Mouse (Mus musculus): ENCODE data around the gene Tmub1.
A peak's percentile ranks its signal among the peaks of the same experiment; 100 is the strongest.

Tmub1 gene

GRCm38 (mm10) chr5:24447624-24448298 lies at the start of gene Tmub1:
TSS of gene Tmub1 (minus strand) at chr5:24447854.
- H3K36me3 ChIP-seq (ENCODE audit: insufficient read depth, low read length): peaks cover 13% of the 10 kb centered on the region
- H3K4me3 ChIP-seq (replicated peaks; ENCODE audit: low read length): peak within 1 kb of the TSS; percentile 81
- H3K27me3 ChIP-seq (ENCODE audit: insufficient read depth, low read length): peaks cover 27% of the 10 kb centered on the region
- no peaks in the 10 kb centered on the region for H3K9me3 ChIP-seq (ENCODE audit: low read length)
- TF ChIP-seq POU5F1 (IDR thresholded peaks at IDR 0.05; ENCODE audit: borderline replicate concordance, low read length) (no peak), CTCF (conservative IDR thresholded peaks at IDR 0.05; ENCODE audit: low read length) (no peak), NANOG (IDR thresholded peaks at IDR 0.05; ENCODE audit: borderline replicate concordance, low read length) (no peak)
- H3K4me1 ChIP-seq (replicated peaks; ENCODE audit: low read depth, low read length): peaks cover 55% of the 10 kb centered on the region

- Histone ChIP-seq H3K27me3 (ENCODE audit: insufficient read depth, low read length) (no peaks in the 10 kb centered on the region), H3K9me3 (ENCODE audit: low read length) (no peaks in the 10 kb centered on the region), H3K36me3 (ENCODE audit: insufficient read depth, low read length) (peaks cover 86% of the 10 kb centered on the region), H3K4me1 (replicated peaks; ENCODE audit: low read depth, low read length) (peaks cover 55% of the 10 kb centered on the region), H3K4me3 (replicated peaks; ENCODE audit: low read length) (no peak overlapping the region)
- TF ChIP-seq POU5F1 (IDR thresholded peaks at IDR 0.05; ENCODE audit: borderline replicate concordance, low read length): no peak
- no peak for TF ChIP-seq NANOG (IDR thresholded peaks at IDR 0.05; ENCODE audit: borderline replicate concordance, low read length)
- no peak for TF ChIP-seq CTCF (conservative IDR thresholded peaks at IDR 0.05; ENCODE audit: low read length)
Measured at GRCm38 (mm10) chr5:24496756-24497155, 49.1 kb upstream of the Tmub1 start.

GRCm38 (mm10) chr5:24495019-24495418 lies 47.4 kb upstream of the Tmub1 start:
- Histone ChIP-seq H3K36me3 (ENCODE audit: insufficient read depth, low read length) (peaks cover 86% of the 10 kb centered on the region), H3K4me1 (replicated peaks; ENCODE audit: low read depth, low read length) (peaks cover 59% of the 10 kb centered on the region), H3K27me3 (ENCODE audit: insufficient read depth, low read length) (no peaks in the 10 kb centered on the region), H3K4me3 (replicated peaks; ENCODE audit: low read length) (0 out of 2 replicates have a peak overlapping the region, but pooled peaks have one; percentile 20), H3K9me3 (ENCODE audit: low read length) (no peaks in the 10 kb centered on the region)
- TF ChIP-seq NANOG (IDR thresholded peaks at IDR 0.05; ENCODE audit: borderline replicate concordance, low read length): no peak
- no peak for TF ChIP-seq POU5F1 (IDR thresholded peaks at IDR 0.05; ENCODE audit: borderline replicate concordance, low read length)
- no peak for TF ChIP-seq CTCF (conservative IDR thresholded peaks at IDR 0.05; ENCODE audit: low read length)

DNA sequence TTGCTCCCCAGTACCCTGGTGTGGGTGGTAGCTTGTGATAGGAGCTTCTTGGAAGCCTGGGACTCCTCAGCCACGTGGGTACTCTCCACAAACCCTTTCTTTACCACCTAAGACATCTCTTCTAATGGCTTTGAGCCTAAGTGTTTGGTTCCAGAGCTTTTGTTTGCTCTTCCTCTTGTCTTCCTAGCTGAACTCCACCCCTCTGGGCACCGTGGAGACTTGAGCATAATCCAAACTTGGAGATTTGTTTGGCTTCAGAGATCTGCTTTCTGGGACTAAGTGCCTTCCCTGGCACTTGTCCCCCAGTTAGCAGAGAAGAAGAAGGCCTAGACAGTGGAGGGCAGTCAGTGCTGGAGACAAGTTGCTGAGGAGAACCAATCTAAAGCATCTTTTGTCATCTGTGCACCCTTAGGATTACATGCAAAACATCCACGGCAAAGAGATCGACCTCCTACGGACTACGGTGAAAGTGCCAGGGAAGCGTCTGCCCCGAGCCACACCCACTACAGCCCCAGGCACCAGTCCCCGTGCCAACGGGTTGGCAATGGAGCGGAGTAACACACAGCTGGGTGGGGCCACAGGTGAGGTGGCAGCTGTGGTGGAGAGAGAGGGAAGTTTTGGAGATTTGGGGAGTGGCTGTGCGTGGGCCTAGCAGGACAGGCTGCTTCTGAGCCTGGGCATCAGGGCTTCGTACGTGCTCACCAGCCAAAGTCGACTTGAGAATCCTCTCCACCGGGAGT lies 45.1 kb upstream of the Tmub1 start:
- no peaks in the 10 kb centered on the region for H3K27me3 ChIP-seq (ENCODE audit: insufficient read depth, low read length)
- no peak overlapping the region for H3K4me3 ChIP-seq (replicated peaks; ENCODE audit: low read length)
- peaks cover 45% of the 10 kb centered on the region for H3K4me1 ChIP-seq (replicated peaks; ENCODE audit: low read depth, low read length)
- H3K36me3 ChIP-seq (ENCODE audit: insufficient read depth, low read length): peaks cover 87% of the 10 kb centered on the region
- TF ChIP-seq CTCF (conservative IDR thresholded peaks at IDR 0.05; ENCODE audit: low read length): no peak
- TF ChIP-seq NANOG (IDR thresholded peaks at IDR 0.05; ENCODE audit: borderline replicate concordance, low read length): no peak
- TF ChIP-seq POU5F1 (IDR thresholded peaks at IDR 0.05; ENCODE audit: borderline replicate concordance, low read length): no peak
- no peaks in the 10 kb centered on the region for H3K9me3 ChIP-seq (ENCODE audit: low read length)

GRCm38 (mm10) chr5:24490413-24490920 lies 42.8 kb upstream of the Tmub1 start:
- H3K4me3 ChIP-seq (replicated peaks; ENCODE audit: low read length): no peak overlapping the region
- peaks cover 3% of the 10 kb centered on the region; the same call in 1 of the 2 replicates for H3K27me3 ChIP-seq (ENCODE audit: insufficient read depth, low read length)
- no peak for TF ChIP-seq NANOG (IDR thresholded peaks at IDR 0.05; ENCODE audit: borderline replicate concordance, low read length)
- H3K9me3 ChIP-seq (ENCODE audit: low read length): no peaks in the 10 kb centered on the region
- peaks cover 89% of the 10 kb centered on the region for H3K36me3 ChIP-seq (ENCODE audit: insufficient read depth, low read length)
- peaks cover 36% of the 10 kb centered on the region for H3K4me1 ChIP-seq (replicated peaks; ENCODE audit: low read depth, low read length)

DNA sequence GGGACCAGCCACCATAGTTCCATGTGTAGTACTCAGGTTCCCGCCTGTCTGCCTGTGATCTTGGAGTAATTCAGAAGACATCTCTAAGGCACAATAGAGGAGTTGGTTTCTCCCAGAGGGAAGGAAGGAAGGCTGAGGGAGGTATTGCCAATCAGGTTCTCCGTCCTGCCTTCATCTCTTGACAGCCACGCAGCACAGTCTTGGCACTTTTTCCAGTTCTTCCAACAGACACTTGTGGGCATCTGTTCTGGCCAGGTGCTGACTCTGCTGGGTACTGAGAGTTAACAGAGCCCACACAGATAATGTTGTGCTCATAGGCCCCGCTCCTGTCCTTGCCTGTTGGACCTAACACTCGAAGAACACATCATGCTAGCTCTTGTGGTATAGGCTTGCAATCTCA lies 39.1 kb upstream of the Tmub1 start:
- Histone ChIP-seq H3K27me3 (ENCODE audit: insufficient read depth, low read length) (peaks cover 4% of the 10 kb centered on the region; the same call in 1 of the 2 replicates), H3K4me3 (replicated peaks; ENCODE audit: low read length) (no peak overlapping the region), H3K36me3 (ENCODE audit: insufficient read depth, low read length) (peaks cover 71% of the 10 kb centered on the region), H3K9me3 (ENCODE audit: low read length) (no peaks in the 10 kb centered on the region), H3K4me1 (replicated peaks; ENCODE audit: low read depth, low read length) (peaks cover 59% of the 10 kb centered on the region)
- no peak for TF ChIP-seq POU5F1 (IDR thresholded peaks at IDR 0.05; ENCODE audit: borderline replicate concordance, low read length)
- no peak for TF ChIP-seq CTCF (conservative IDR thresholded peaks at IDR 0.05; ENCODE audit: low read length)
- TF ChIP-seq NANOG (IDR thresholded peaks at IDR 0.05; ENCODE audit: borderline replicate concordance, low read length): no peak

- Histone ChIP-seq H3K36me3 (ENCODE audit: insufficient read depth, low read length) (peaks cover 69% of the 10 kb centered on the region), H3K4me3 (replicated peaks; ENCODE audit: low read length) (no peak overlapping the region), H3K27me3 (ENCODE audit: insufficient read depth, low read length) (peaks cover 4% of the 10 kb centered on the region; the same call in 1 of the 2 replicates), H3K4me1 (replicated peaks; ENCODE audit: low read depth, low read length) (peaks cover 66% of the 10 kb centered on the region), H3K9me3 (ENCODE audit: low read length) (no peaks in the 10 kb centered on the region)
- TF ChIP-seq NANOG (IDR thresholded peaks at IDR 0.05; ENCODE audit: borderline replicate concordance, low read length) (no peak), CTCF (conservative IDR thresholded peaks at IDR 0.05; ENCODE audit: low read length) (peak; percentile 74), POU5F1 (IDR thresholded peaks at IDR 0.05; ENCODE audit: borderline replicate concordance, low read length) (no peak)
Measured at GRCm38 (mm10) chr5:24486097-24486496, 38.4 kb upstream of the Tmub1 start.

GRCm38 (mm10) chr5:24484963-24485362 lies 37.3 kb upstream of the Tmub1 start:
- H3K27me3 ChIP-seq (ENCODE audit: insufficient read depth, low read length): peaks cover 4% of the 10 kb centered on the region; the same call in 1 of the 2 replicates
- TF ChIP-seq NANOG (IDR thresholded peaks at IDR 0.05; ENCODE audit: borderline replicate concordance, low read length) (peak; percentile 71), POU5F1 (IDR thresholded peaks at IDR 0.05; ENCODE audit: borderline replicate concordance, low read length) (no peak)
- peak overlapping the region; percentile 78 for H3K4me3 ChIP-seq (replicated peaks; ENCODE audit: low read length)
- H3K4me1 ChIP-seq (replicated peaks; ENCODE audit: low read depth, low read length): peaks cover 71% of the 10 kb centered on the region
- no peaks in the 10 kb centered on the region for H3K9me3 ChIP-seq (ENCODE audit: low read length)
- H3K36me3 ChIP-seq (ENCODE audit: insufficient read depth, low read length): peaks cover 69% of the 10 kb centered on the region
